Mouse (Mus musculus) megakaryocyte, embryonic 14.5 days (primary cell): ENCODE measurements around the gene Abca4.

Source experiments
- FLI1 ChIP-seq: IDR thresholded peaks from 2 replicates; pipeline ENCODE4 v1.6.1; 2012; ENCODE audit warnings: low read length, inconsistent platforms, mixed read lengths
- GATA1 ChIP-seq: IDR thresholded peaks from 3 replicates; pipeline ENCODE4 v1.6.1; 2012; ENCODE audit warnings: mixed read lengths, low read length, inconsistent platforms, borderline replicate concordance

DNA sequence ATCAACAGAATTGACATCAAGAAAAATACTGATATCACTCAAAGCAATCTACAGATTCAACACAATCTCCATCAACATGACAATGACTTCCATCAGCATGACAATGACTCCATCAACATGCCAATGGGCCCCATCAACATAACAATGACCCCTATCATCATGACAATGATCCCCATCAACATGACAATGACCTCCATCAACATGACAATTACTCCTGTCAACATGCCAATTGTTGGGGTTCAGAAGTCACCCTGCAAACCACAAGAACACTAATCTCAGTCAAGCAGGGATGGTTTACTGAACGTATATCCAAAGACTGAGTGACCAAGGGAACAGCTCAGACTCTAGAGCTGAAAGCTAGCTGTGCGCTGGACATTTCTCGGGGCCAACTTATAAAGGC, 101.2 kb downstream of the Abca4 start:
- no peak for TF ChIP-seq GATA1
- TF ChIP-seq FLI1 = no peak
